Mouse (Mus musculus) CH12.LX (cell line): ENCODE measurements at regions not wholly inside any gene's neighbourhood (a gene's known extent, or its start where the extent isn't known, plus 50 kb on each side); places are given as distances from the start of the nearest gene placed in this dataset.

Experiments
- CTCF ChIP-seq, 2 experiments: IDR thresholded peaks in 1 of 2; conservative IDR thresholded peaks in 1 of 2; 2 replicates each; pipeline ENCODE4 v1.5.1; 2011 to 2012; ENCODE audit warnings: low read depth in 2 of 2, low read length in 2 of 2, improper control_type of control experiment in 1 of 2, inconsistent platforms in 1 of 2, mild to moderate bottlenecking in 1 of 2, moderate library complexity in 1 of 2
- EP300 ChIP-seq: IDR thresholded peaks from 2 replicates; pipeline ENCODE4 v1.6.1; 2011; ENCODE audit warnings: low read length, improper control_type of control experiment
- JUND ChIP-seq: conservative IDR thresholded peaks from 2 replicates; pipeline ENCODE4 v1.6.1; 2011; ENCODE audit warnings: low read depth, low read length, improper control_type of control experiment
- MAX ChIP-seq: IDR thresholded peaks from 2 replicates; pipeline ENCODE4 v1.6.1; 2011; ENCODE audit warnings: low read length, improper control_type of control experiment
- POLR2A ChIP-seq: IDR thresholded peaks from 2 replicates; pipeline ENCODE4 v1.6.1; 2011; ENCODE audit warnings: low read depth, mild to moderate bottlenecking, improper control_type of control experiment, low read length
- RCOR1 ChIP-seq: conservative IDR thresholded peaks from 2 replicates; pipeline ENCODE4 v1.6.1; 2012; ENCODE audit warnings: low read depth, mild to moderate bottlenecking, inconsistent platforms, low read length, improper control_type of control experiment
- TCF12 ChIP-seq: IDR thresholded peaks from 2 replicates; pipeline ENCODE4 v1.6.1; 2014; ENCODE audit warnings: low read depth, mild to moderate bottlenecking, inconsistent platforms, low read length, improper control_type of control experiment
- USF1 ChIP-seq: IDR thresholded peaks from 2 replicates; pipeline ENCODE4 v1.6.1; 2014; ENCODE audit warnings: low read depth, mild to moderate bottlenecking, inconsistent platforms, low read length, improper control_type of control experiment
- USF2 ChIP-seq: conservative IDR thresholded peaks from 2 replicates; pipeline ENCODE4 v1.6.1; 2011; ENCODE audit warnings: low read depth, low read length, improper control_type of control experiment

DNA sequence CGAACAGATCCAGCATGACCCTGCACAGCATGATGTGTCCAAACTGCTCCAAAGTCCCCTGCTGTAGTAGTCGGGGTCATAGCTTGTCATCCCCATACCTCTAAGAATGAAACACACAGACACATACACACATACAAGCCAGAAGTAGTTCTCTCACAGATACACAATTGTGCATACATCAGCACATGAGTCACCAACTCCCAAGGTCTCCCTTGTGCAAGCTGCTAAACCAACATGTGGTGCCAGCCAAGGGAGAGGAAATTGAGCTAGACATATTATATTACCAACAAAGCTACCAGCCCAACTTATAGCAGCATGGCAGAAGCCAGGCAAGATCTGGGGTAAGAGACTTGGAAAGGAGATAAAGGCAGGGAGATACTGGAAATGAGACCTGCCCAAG, 353.5 kb upstream of the Rgma start:
- TF ChIP-seq POLR2A (no peak), CTCF (conservative IDR thresholded peaks at IDR 0.05 in 1 of 2, IDR thresholded peaks at IDR 0.05 in 1 of 2; ENCODE audit: low read depth in 2 of 2, low read length in 2 of 2) (no peak), MAX (no peak), TCF12 (no peak), USF2 (no peak), USF1 (no peak), JUND (no peak), EP300 (no peak), RCOR1 (no peak)
